Mouse (Mus musculus) spleen, adult 18-20 months (tissue): ENCODE data around the gene Alk.
"Not testable (repeated sequence)": the region's sequence is repeated elsewhere in the genome, so short reads cannot be mapped to it uniquely, and the experiment has no call there.

Experiments
- DNase-seq, 2 experiments: peaks; one replicate each; pipeline ENCODE4 v3.0.0; 2022; ENCODE audit warnings: mixed read lengths in 2 of 2

Alk gene

GRCm38 (mm10) chr17:72526356-72526755 is 78.1 kb downstream of the Alk start:
- DNase-seq, result no peak

DNA sequence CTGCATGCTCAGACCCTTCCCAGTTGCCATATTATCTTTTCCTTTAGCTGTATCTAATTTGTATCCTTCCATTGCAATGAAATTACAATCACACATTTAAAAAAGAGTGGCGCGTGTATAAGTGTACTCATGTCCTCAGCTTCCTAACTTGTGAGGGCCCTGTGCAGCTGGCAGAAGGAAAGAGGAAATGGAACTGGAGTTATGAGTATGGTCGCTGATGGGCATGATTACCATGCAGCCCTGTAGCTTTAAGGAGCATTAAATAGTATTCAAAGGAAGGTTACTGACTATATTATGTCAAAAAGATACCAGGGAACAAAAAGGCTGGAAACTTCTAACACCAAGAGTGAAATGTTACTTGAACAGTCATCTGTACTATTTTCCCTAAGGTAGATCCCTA is 79.6 kb downstream of the Alk start:
- no peak for DNase-seq

DNA sequence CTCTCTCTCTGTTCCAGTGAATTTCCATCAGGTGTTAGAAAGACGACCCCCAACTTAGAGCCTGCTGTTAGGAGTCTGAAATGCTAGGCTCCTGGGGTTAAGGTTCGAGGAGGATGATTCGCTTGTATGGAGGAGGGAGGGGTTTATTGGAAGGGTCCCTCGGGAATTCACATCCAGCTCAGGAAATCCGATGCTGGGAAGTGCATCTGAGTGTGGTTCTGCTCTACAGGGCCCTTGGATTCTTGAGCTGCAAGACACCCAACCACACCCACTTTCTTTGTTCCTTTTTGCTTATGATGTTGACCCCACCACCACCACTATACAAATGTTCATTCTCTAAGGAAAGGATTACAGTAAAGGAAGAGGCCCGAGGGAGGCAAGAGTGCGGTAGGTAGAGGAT is 81.4 kb downstream of the Alk start:
- no peak for DNase-seq

DNA sequence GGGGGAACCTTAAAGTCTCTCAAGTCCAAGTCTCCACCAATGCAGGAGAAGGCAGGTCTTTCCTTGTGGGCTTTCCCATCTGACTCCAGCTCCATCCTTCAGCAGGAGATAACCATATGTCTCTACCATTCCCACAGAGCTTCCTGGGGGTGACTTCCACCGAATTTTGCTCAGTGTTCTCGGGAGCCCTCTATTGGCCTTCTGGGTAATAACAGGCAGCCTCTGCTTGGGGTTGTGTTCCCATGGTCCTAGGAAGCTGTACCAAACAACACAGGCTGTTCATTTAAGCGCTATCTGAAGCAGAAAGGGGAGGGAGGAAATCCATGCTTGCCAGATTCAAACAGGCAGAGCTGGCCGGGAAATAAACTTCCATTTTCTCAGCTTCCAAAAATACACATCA is 82.0 kb downstream of the Alk start:
- DNase-seq, result peak in 1 of 2 experiments; percentile 30

DNA sequence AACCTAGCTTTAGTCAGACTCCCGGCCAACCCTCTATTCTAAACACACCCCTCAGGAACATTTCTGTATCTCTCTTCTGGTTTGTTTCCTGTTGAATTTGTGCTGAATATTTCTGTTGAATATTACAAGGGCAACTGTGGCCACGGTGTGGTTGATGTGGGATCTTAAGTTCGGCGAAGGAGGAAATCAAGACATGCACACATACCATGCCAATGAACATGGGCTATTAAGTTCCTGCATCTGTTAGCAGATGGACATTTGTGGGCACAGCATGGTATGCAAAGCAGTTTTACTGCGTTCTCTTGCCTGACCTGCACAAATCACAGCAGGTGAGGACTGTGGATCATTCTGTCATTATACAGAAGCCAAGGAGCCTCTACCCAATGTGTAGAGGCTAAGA is 83.1 kb downstream of the Alk start:
- no peak for DNase-seq

DNA sequence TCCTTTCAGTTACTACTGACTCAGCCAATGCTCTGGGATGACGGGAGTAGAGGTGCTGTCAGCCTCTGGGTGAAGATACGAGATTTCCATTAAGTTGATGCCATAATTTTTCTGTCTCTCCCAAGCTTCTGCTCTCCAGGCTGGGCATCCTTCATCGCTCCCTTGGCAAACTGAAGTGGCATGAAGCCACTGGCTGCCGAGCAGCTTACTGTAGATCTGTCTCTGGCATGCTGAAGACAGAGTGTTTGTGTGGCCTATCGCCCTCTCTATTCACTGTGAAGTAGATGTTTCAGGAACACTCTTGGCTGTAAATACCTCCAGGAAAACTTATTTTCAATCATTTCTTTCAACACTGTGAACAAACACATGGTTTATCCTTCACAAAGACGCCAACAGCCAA is 93.7 kb downstream of the Alk start:
- DNase-seq, result no peak

DNA sequence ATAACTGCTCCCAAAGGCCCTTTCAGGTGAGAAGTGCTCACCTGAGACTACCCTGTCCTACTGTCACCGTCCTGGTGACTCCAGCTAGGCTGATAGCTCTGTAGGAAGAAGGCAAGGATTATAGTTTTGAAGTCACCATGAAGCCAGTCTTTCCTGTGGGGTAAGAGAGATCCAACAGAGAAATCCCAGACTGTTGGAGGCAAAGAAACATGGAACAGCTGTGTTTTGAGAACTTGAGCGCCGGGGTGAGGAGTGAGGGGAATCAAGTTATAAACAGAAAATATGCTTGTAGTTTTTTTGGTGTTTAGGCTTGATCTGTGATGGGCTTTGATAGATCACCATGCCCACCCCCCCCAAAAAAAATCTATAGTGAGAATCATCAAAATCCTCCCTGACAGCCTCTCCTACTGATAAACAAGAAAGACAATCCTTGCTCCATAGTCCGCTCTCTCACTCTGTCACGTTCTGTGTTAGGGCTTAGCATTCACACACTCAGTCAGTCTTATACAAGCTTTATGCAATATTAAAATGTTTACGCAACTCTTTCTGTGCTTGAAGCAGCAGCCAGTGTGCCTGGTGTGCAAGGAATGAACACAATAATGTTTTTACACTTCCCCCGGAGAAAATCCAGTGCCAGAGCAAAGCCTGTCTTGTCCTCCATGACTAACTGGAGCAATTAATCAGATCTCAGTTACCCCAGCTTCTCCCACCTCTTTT is 95.6 kb downstream of the Alk start:
- DNase-seq, result no peak

DNA sequence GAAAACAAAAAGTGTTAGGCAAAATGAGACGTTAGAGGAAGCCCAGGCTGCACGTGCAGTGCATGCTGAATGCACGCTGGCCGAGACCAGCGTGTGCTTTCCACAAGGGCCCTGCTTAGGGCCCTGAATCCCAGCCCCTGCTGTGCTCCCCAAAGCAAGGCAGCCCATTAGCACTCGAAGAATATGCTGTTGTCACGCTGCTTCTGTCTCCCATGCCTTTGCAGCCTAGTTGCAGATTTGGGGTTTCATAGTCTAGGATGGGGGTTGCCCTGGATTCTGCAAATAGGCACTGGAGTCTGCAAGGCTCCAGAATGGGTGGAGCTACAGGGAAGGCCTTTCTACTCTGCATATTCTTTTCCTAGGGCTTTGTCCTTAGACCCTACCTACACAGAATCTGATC is 99.2 kb downstream of the Alk start:
- DNase-seq, result no peak

- DNase-seq, result no peak
These were observed 99.8 kb downstream of the Alk start for GRCm38 (mm10) chr17:72504581-72504980.

GRCm38 (mm10) chr17:72495395-72495794 is 109.0 kb downstream of the Alk start:
- no peak for DNase-seq

DNA sequence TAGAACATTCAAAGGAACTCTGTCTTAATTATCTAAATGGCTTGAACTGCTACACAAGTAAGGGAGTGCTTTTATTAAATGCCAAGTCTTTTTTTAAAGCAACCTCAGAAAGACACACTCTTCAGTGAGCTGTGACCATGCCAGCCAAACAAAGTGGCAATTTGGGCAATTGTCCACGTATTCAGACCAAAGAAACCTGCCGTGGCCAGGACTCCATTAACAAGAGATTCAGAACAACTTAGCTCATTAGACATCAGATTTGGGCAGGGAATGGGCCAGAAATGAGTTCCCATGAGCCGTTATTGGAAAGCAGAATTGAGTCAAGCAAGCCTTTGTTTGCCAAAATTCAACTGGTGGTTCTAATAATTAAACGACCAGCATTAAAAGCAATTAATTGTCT is 118.8 kb downstream of the Alk start:
- DNase-seq, result no peak

- DNase-seq, result not testable (repeated sequence)
These were observed 125.2 kb downstream of the Alk start for GRCm38 (mm10) chr17:72479260-72479659.

DNA sequence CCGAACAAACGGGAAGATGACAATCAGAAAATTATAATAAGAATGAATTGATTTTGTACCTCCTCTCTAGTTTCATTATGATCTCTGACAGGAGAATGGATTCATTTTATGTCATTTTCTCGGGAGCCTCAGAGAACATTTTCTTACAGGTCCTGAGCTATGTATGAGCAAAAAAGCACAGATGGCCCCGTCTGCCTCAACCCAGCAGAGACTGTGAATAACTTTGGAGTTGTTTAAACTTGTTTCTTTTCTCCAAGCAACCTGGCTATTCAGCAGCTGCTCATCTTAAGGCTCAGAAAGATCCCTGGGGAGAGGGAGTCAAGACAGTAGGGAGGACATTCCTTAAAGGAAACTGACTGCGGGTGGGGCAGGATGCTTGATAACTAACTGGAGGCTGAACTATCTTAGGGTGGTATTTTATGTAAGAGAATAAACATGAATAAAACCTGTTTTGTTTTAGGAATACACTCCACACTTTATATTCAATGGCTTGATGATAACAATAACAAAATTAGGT is 126.5 kb downstream of the Alk start:
- no peak for DNase-seq

GRCm38 (mm10) chr17:72476956-72477355 is 127.5 kb downstream of the Alk start:
- no peak for DNase-seq

GRCm38 (mm10) chr17:72474166-72474565 is 130.3 kb downstream of the Alk start:
- no peak for DNase-seq

GRCm38 (mm10) chr17:72448477-72448876 is 155.9 kb downstream of the Alk start:
- DNase-seq, result no peak

- DNase-seq, result no peak
These were observed 158.9 kb downstream of the Alk start for GRCm38 (mm10) chr17:72445204-72446177.

GRCm38 (mm10) chr17:72417451-72417850 is 187.0 kb downstream of the Alk start:
- DNase-seq, result no peak

- DNase-seq, result no peak
These were observed 189.8 kb downstream of the Alk start for GRCm38 (mm10) chr17:72414676-72415075.

DNA sequence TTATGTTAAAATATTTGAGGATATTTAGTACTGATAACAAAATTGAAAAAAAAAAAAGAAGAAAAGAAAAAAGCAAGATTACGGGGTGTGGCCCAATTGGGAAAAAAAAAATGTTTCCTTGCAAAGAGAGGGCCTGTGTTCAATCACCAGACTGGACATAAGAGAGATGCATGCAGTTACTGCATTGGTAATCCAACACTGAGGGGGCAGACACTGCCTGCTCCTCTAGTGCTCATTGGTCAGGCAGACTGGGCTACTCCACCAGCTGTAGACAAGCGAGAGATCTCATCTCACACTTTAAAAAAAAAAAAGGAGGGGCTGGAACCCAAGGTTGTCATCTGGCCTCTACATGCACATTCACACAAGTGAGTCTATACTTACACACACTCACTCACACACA is 199.6 kb downstream of the Alk start:
- no peak for DNase-seq

DNA sequence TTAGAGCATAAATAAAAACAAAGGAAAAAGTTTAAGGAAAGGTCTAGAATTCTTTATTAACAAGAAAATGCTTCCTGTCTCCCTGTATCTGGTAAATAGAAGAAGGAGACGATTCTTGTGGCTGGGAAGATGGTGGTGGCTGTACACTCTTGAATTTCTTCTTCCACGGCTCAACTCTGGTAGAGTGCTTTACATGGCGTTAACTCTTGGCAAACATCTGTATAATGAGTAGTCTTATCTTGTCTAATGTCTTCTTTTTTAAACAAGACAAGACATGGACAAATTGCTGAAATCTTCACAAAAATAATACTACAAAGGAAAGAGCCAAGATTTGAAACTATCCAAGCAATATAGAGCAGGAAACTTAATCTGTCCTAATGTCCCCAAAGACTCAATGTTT is 202.6 kb downstream of the Alk start:
- DNase-seq, result no peak

- no peak for DNase-seq
These were observed 203.1 kb downstream of the Alk start for GRCm38 (mm10) chr17:72401349-72401748.

GRCm38 (mm10) chr17:72399331-72400059 is 204.9 kb downstream of the Alk start:
- DNase-seq, result no peak
